Comparison of ENCODE assay signal across 18 mouse cellular contexts in the genomic region with DNA sequence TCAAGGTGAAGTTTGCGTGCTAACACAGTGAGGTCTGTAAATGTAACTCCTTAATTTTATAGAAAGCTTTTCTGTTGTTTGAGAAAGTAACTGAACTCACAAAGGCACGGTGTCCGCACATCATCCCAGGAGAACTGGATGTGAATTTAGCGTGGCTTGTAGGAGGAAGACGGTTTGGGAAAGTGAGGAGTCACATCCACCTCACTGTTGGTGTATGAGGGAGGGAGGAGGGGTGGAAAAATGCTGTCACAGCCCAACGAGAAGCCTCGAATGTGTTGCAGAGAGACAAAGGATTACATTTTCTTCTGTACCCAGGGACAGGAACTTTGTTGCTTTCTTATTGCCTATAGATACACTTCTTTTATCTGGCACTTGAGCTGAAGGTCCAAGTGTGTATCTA. TPM values are rescaled to one million over a fixed set of nuclear protein-coding genes. Genes with fewer than 3 reads are reported as not detected.
"Had no signal": no experiment of that assay in that cellular context is flagged by ENCODE, and none has a peak within 500 bp of the region (broad histone marks: within the 10 kb centered on the region; RNA-seq: fewer than 3 reads in every experiment).

No protein-coding gene starts in this region.

- H3K4me3 ChIP-seq: limb, embryonic 13.5 days; midbrain, embryonic 12.5 days; neural tube, embryonic 13.5 days had no signal

- ATAC-seq: midbrain, embryonic 16.5 days had no signal

- H3K9me3 ChIP-seq: limb, embryonic 13.5 days; midbrain, embryonic 12.5 days; neural tube, embryonic 13.5 days had no signal

- H3K27ac ChIP-seq: limb, embryonic 13.5 days; liver, embryonic 14.5 days; midbrain, embryonic 12.5 days; neural tube, embryonic 13.5 days had no signal

- H3K27me3 ChIP-seq: limb, embryonic 13.5 days; midbrain, embryonic 12.5 days; neural tube, embryonic 13.5 days had no signal

- H3K4me2 ChIP-seq: limb, embryonic 13.5 days; lung, embryonic 14.5 days; midbrain, embryonic 12.5 days; neural tube, embryonic 13.5 days had no signal

- DNase-seq: kidney, adult 18-20 months; kidney, postnatal 10 days; kidney, postnatal 4 days; left cerebral cortex, postnatal 4 days; lung, embryonic 14.5 days; lung, postnatal 10 days; lung, postnatal 4 days; retina, postnatal 1 day; right cerebral cortex, postnatal 4 days; spleen, adult 18-20 months; thymus, adult 18-20 months; thymus, postnatal 14 days had no signal

- H3K9ac ChIP-seq: limb, embryonic 13.5 days; lung, embryonic 14.5 days; midbrain, embryonic 12.5 days; neural tube, embryonic 13.5 days had no signal

RNA-seq across cellular contexts. Expression of a gene that starts 47.4 kb away (rescaled TPM):
- total RNA-seq: megakaryocyte-erythroid progenitor cell, adult 5-6 weeks had no signal
